Mouse (Mus musculus) lung, embryonic 14.5 days (tissue): ENCODE data around the gene Cep41. TPM values are rescaled to one million over a fixed set of nuclear protein-coding genes. Genes with fewer than 3 reads are reported as not detected.

Source experiments
- ATAC-seq: fragments of 200-750 bp; cut with Nextera tagmentation; 2 replicates; pipeline ENCODE4 v1.8.0; 2017; ENCODE audit warnings: mild to moderate bottlenecking, moderate TSS enrichment, moderate library complexity; ENCODE audit not compliant: insufficient read depth
- DNase-seq: peaks from one replicate; pipeline ENCODE4 v3.0.0-alpha.2; 2015
- H3K27ac ChIP-seq: fragments of 300-500 bp; sonication (generic); 2 replicates; pipeline ENCODE4 v1.5.1; 2014; ENCODE audit warnings: low read depth, mild to moderate bottlenecking, moderate library complexity
- H3K27me3 ChIP-seq: fragments of 300-500 bp; sonication (generic); 2 replicates; pipeline ENCODE4 v1.6.1; 2014; ENCODE audit warnings: low read length, control low read depth; ENCODE audit not compliant: insufficient read depth
- H3K36me3 ChIP-seq: fragments of 300-500 bp; sonication (generic); 2 replicates; pipeline ENCODE4 v1.6.1; 2014; ENCODE audit warnings: control low read depth; ENCODE audit not compliant: insufficient read depth
- H3K4me1 ChIP-seq: fragments of 300-500 bp; sonication (generic); 2 replicates; pipeline ENCODE4 v1.6.1; 2014; ENCODE audit warnings: antibody characterized with exemption, control low read depth; ENCODE audit not compliant: insufficient read depth
- H3K4me2 ChIP-seq: fragments of 300-500 bp; sonication (generic); 2 replicates; pipeline ENCODE4 v1.6.1; 2014; ENCODE audit warnings: mild to moderate bottlenecking
- H3K4me3 ChIP-seq: fragments of 300-500 bp; sonication (generic); 2 replicates; pipeline ENCODE4 v1.5.1; 2014; ENCODE audit warnings: low read depth, low read length
- H3K9ac ChIP-seq: fragments of 300-500 bp; sonication (generic); 2 replicates; pipeline ENCODE4 v1.6.1; 2014
- H3K9me3 ChIP-seq: fragments of 300-500 bp; sonication (generic); 2 replicates; pipeline ENCODE4 v1.6.1; 2016; ENCODE audit warnings: low read depth, low read length, control low read depth
- CTCF ChIP-seq: IDR thresholded peaks from 2 replicates; pipeline ENCODE4 v1.5.1; 2016; ENCODE audit warnings: antibody characterized with exemption, low read depth
- WGBS: fragments of 180-500 bp; shearing (Covaris S2); extraction: QIAGEN DNeasy Blood & Tissue Kit; methylation state at CpG from one replicate; pipeline ENCODE4 v1.1.7; 2014; 5-methylcytosine and 5-hydroxymethylcytosine counted together
- polyA plus RNA-seq: library from polyadenylated mRNA; unstranded; fragments of >200 nt; fragmentation: Nextera tagmentation; extraction: Ambion mirVana; gene quantifications from 2 replicates; pipeline ENCODE4 v1.2.1, GENCODE M21; 2014

The Cep41 gene
- polyA plus RNA-seq, 1 experiment from 2014 or later = 12.8 TPM

- H3K27me3 ChIP-seq = no peaks in the 10 kb centered on the region
- WGBS = 42% methylated on average over 7 of the region's 7 CpGs
- H3K9me3 ChIP-seq = no peaks in the 10 kb centered on the region
- peaks cover 28% of the 10 kb centered on the region for H3K4me1 ChIP-seq
- H3K27ac ChIP-seq = 0 out of 2 replicates have a peak overlapping the region, but pooled peaks have one; percentile 37
- no peak overlapping the region for H3K4me3 ChIP-seq
- ATAC-seq (0 out of 2 replicates have a peak, but pooled peaks have one; percentile 22), DNase-seq (peak; percentile 51)
- H3K36me3 ChIP-seq = no peaks in the 10 kb centered on the region
- no peak for TF ChIP-seq CTCF
- H3K4me2 ChIP-seq = no peak overlapping the region
- no peak overlapping the region for H3K9ac ChIP-seq
These were observed 13.1 kb downstream of the Cep41 start for GRCm38 (mm10) chr6:30680442-30680841.

- no peak for TF ChIP-seq CTCF
- ATAC-seq (0 out of 2 replicates have a peak, but pooled peaks have one; percentile 33), DNase-seq (peak; percentile 69)
- no peak overlapping the region; the same call in 1 of the 2 replicates for H3K27ac ChIP-seq
- no peaks in the 10 kb centered on the region for H3K36me3 ChIP-seq
- H3K9me3 ChIP-seq = no peaks in the 10 kb centered on the region
- WGBS = 28% methylated on average over 5 of the region's 5 CpGs
- no peaks in the 10 kb centered on the region for H3K27me3 ChIP-seq
- no peak overlapping the region for H3K9ac ChIP-seq
- peaks cover 37% of the 10 kb centered on the region for H3K4me1 ChIP-seq
- H3K4me3 ChIP-seq = no peak overlapping the region
- H3K4me2 ChIP-seq = no peak overlapping the region
These were observed 14.0 kb downstream of the Cep41 start for GRCm38 (mm10) chr6:30679567-30679966.

- no peak overlapping the region for H3K9ac ChIP-seq
- H3K4me3 ChIP-seq = no peak overlapping the region
- H3K36me3 ChIP-seq = no peaks in the 10 kb centered on the region
- H3K27me3 ChIP-seq = no peaks in the 10 kb centered on the region
- no peaks in the 10 kb centered on the region for H3K9me3 ChIP-seq
- TF ChIP-seq CTCF = no peak
- no peak overlapping the region for H3K27ac ChIP-seq
- DNase-seq (no peak), ATAC-seq (no peak)
- H3K4me1 ChIP-seq = peaks cover 46% of the 10 kb centered on the region
- no peak overlapping the region for H3K4me2 ChIP-seq
- WGBS = 76% methylated on average over 6 of the region's 6 CpGs
These were observed 15.1 kb downstream of the Cep41 start for GRCm38 (mm10) chr6:30678482-30678881.

GRCm38 (mm10) chr6:30677591-30677990 lies 16.0 kb downstream of the Cep41 start:
- Histone ChIP-seq H3K4me2 (no peak overlapping the region), H3K9me3 (no peaks in the 10 kb centered on the region), H3K36me3 (no peaks in the 10 kb centered on the region), H3K4me1 (peaks cover 42% of the 10 kb centered on the region), H3K9ac (no peak overlapping the region), H3K27me3 (no peaks in the 10 kb centered on the region), H3K4me3 (no peak overlapping the region), H3K27ac (no peak overlapping the region)
- WGBS = 60% methylated on average over 9 of the region's 9 CpGs
- no peak for DNase-seq
- no peak for TF ChIP-seq CTCF
- ATAC-seq = no peak

GRCm38 (mm10) chr6:30676506-30676905 lies 17.0 kb downstream of the Cep41 start:
- H3K27me3 ChIP-seq = no peaks in the 10 kb centered on the region
- H3K27ac ChIP-seq = no peak overlapping the region
- H3K9ac ChIP-seq = no peak overlapping the region
- no peaks in the 10 kb centered on the region for H3K9me3 ChIP-seq
- DNase-seq (no peak), ATAC-seq (no peak)
- TF ChIP-seq CTCF = no peak
- no peaks in the 10 kb centered on the region for H3K36me3 ChIP-seq
- no peak overlapping the region for H3K4me2 ChIP-seq
- H3K4me1 ChIP-seq = peaks cover 39% of the 10 kb centered on the region
- H3K4me3 ChIP-seq = no peak overlapping the region
- WGBS = 69% methylated on average over 6 of the region's 6 CpGs

GRCm38 (mm10) chr6:30675281-30675771 lies 18.2 kb downstream of the Cep41 start:
- no peak for TF ChIP-seq CTCF
- Histone ChIP-seq H3K9ac (peak overlapping the region; percentile 30), H3K4me1 (peaks cover 39% of the 10 kb centered on the region), H3K4me2 (peak overlapping the region; percentile 49), H3K4me3 (no peak overlapping the region), H3K9me3 (no peaks in the 10 kb centered on the region), H3K27ac (peak overlapping the region; percentile 89), H3K27me3 (no peaks in the 10 kb centered on the region), H3K36me3 (no peaks in the 10 kb centered on the region)
- peak; percentile 61 for DNase-seq
- ATAC-seq = peak; percentile 60
- WGBS = 16% methylated on average over 11 of the region's 11 CpGs

- H3K4me2 ChIP-seq = peak overlapping the region; percentile 49
- peak; percentile 74 for ATAC-seq
- peak overlapping the region; percentile 89 for H3K27ac ChIP-seq
- H3K9me3 ChIP-seq = no peaks in the 10 kb centered on the region
- peak overlapping the region; percentile 30; the same call in 1 of the 2 replicates for H3K9ac ChIP-seq
- no peak overlapping the region for H3K4me3 ChIP-seq
- H3K36me3 ChIP-seq = no peaks in the 10 kb centered on the region
- H3K4me1 ChIP-seq = peaks cover 35% of the 10 kb centered on the region
- peak; percentile 81 for DNase-seq
- H3K27me3 ChIP-seq = no peaks in the 10 kb centered on the region
- TF ChIP-seq CTCF = no peak
- 28% methylated on average over 9 of the region's 9 CpGs for WGBS
These were observed 18.8 kb downstream of the Cep41 start for GRCm38 (mm10) chr6:30674714-30675280.
